Mouse (Mus musculus) cortical plate, adult 2 months (tissue): ENCODE measurements at regions not wholly inside any gene's neighbourhood (a gene's known extent, or its start where the extent isn't known, plus 50 kb on each side); places are given as distances from the start of the nearest gene placed in this dataset.

Source experiments
- CTCF ChIP-seq: fragments of 200-500 bp; IDR thresholded peaks from 2 replicates; pipeline ENCODE4 v1.5.1; 2011; ENCODE audit warnings: mild to moderate bottlenecking, control low read depth, low read length; ENCODE audit not compliant: insufficient read depth; ENCODE audit errors: extremely low read depth
- POLR2A ChIP-seq: fragments of 200-500 bp; IDR thresholded peaks from 2 replicates; pipeline ENCODE4 v1.6.1; 2011; ENCODE audit warnings: mild to moderate bottlenecking, low read length, control low read depth; ENCODE audit not compliant: insufficient read depth; ENCODE audit errors: extremely low read depth

GRCm38 (mm10) chr1:128532632-128533031, 59.5 kb downstream of the Cxcr4 start:
- TF ChIP-seq CTCF (no peak), POLR2A (no peak)
